Mouse (Mus musculus) E14TG2a.4 (cell line): ENCODE measurements at regions not wholly inside any gene's neighbourhood (a gene's known extent, or its start where the extent isn't known, plus 50 kb on each side); places are given as distances from the start of the nearest gene placed in this dataset.

ENCODE experiments used
- CTCF ChIP-seq: conservative IDR thresholded peaks from 2 replicates; pipeline ENCODE4 v1.5.1; 2014; ENCODE audit warnings: low read length
- NANOG ChIP-seq: IDR thresholded peaks from 2 replicates; pipeline ENCODE4 v1.6.1; 2014; ENCODE audit warnings: borderline replicate concordance, low read length, mixed read lengths
- POU5F1 ChIP-seq: IDR thresholded peaks from 2 replicates; pipeline ENCODE4 v1.6.1; 2014; ENCODE audit warnings: low read length, borderline replicate concordance

GRCm38 (mm10) chr9:87607878-87608631 is 123.0 kb downstream of the Tbx18 start:
- no peak for TF ChIP-seq CTCF
- no peak for TF ChIP-seq POU5F1
- no peak for TF ChIP-seq NANOG
